ENCODE assay signal across 8 mouse cellular contexts in genomic region chr7:19663940-19664339, GRCm38 (mm10). TPM values are rescaled to one million over a fixed set of nuclear protein-coding genes. Genes with fewer than 3 reads are reported as not detected.
DNase-seq lines count a peak whose midpoint lies in the region; ATAC-seq and TF ChIP-seq lines count a peak whose summit lies in the region.

No protein-coding gene starts in this region.

- no peaks in the 10 kb centered on the region for H3K9me3 ChIP-seq in kidney, embryonic 16.5 days (ENCODE audit: low read length)
- H3K9me3 ChIP-seq in forebrain, postnatal 0 days (ENCODE audit: low read length): no peaks in the 10 kb centered on the region
- no peaks in the 10 kb centered on the region for H3K9me3 ChIP-seq in liver, embryonic 15.5 days (replicated peaks)

- peak overlapping the region; percentile 94 for H3K9ac ChIP-seq in kidney, embryonic 16.5 days (replicated peaks; ENCODE audit: low read length)
- H3K9ac ChIP-seq in forebrain, postnatal 0 days: peak overlapping the region; percentile 99
- peak overlapping the region; percentile 89 for H3K9ac ChIP-seq in liver, embryonic 15.5 days

- no peak for DNase-seq in kidney, postnatal 14 days
- DNase-seq in forebrain, postnatal 0 days: no peak
- peak; percentile 30 for DNase-seq in thymus, postnatal 4 days
- no peak for DNase-seq in adrenal gland, postnatal 25 days
- DNase-seq in gastrocnemius, adult 18-20 months (ENCODE audit: low spot score): no peak

- H3K27me3 ChIP-seq in kidney, embryonic 16.5 days (ENCODE audit: insufficient read depth, low read length): no peaks in the 10 kb centered on the region
- no peaks in the 10 kb centered on the region for H3K27me3 ChIP-seq in forebrain, postnatal 0 days (ENCODE audit: insufficient read depth, low read length)
- no peaks in the 10 kb centered on the region for H3K27me3 ChIP-seq in liver, embryonic 15.5 days

- ATAC-seq in kidney, embryonic 16.5 days (ENCODE audit: low FRiP score, low TSS enrichment): 0 out of 2 replicates have a peak, but pooled peaks have one; percentile 8
- no peak for ATAC-seq in forebrain, postnatal 0 days
- no peak for ATAC-seq in liver, embryonic 15.5 days (ENCODE audit: insufficient read depth)

- H3K36me3 ChIP-seq in kidney, embryonic 16.5 days (ENCODE audit: insufficient read depth, low read length): peaks cover 11% of the 10 kb centered on the region; the same call in 1 of the 2 replicates
- peaks cover 10% of the 10 kb centered on the region; the same call in 1 of the 2 replicates for H3K36me3 ChIP-seq in forebrain, postnatal 0 days (ENCODE audit: insufficient read depth)
- H3K36me3 ChIP-seq in liver, embryonic 15.5 days (replicated peaks): peaks cover 25% of the 10 kb centered on the region

- no peak for TF ChIP-seq CTCF in bone marrow macrophage, adult 2 months (IDR thresholded peaks at IDR 0.05; ENCODE audit: low read depth, low read length)
- no peak for TF ChIP-seq CTCF in forebrain, postnatal 0 days (IDR thresholded peaks at IDR 0.05; ENCODE audit: low read depth)

- 9% methylated on average over 8 of the region's 8 CpGs for WGBS in kidney, embryonic 16.5 days
- 18% methylated on average over 8 of the region's 8 CpGs for WGBS in forebrain, postnatal 0 days
- WGBS in liver, embryonic 15.5 days (ENCODE audit: insufficient replicate concordance): 13% methylated on average over 8 of the region's 8 CpGs

- no peak overlapping the region for H3K27ac ChIP-seq in kidney, embryonic 16.5 days (ENCODE audit: low read length)
- no peak overlapping the region for H3K27ac ChIP-seq in bone marrow macrophage, adult 2 months (ENCODE audit: insufficient read depth, low read depth, low read length)
- H3K27ac ChIP-seq in forebrain, postnatal 0 days (ENCODE audit: low read depth, low read length): no peak overlapping the region; the same call in 1 of the 2 replicates
- peak overlapping the region; percentile 75; the same call in 1 of the 2 replicates for H3K27ac ChIP-seq in liver, embryonic 15.5 days (replicated peaks)

- H3K4me1 ChIP-seq in kidney, embryonic 16.5 days (ENCODE audit: insufficient read depth, low read length): peaks cover 14% of the 10 kb centered on the region
- peaks cover 31% of the 10 kb centered on the region for H3K4me1 ChIP-seq in bone marrow macrophage, adult 2 months (ENCODE audit: control insufficient read depth, insufficient read depth, low read length)
- H3K4me1 ChIP-seq in forebrain, postnatal 0 days (ENCODE audit: insufficient read depth): peaks cover 10% of the 10 kb centered on the region
- H3K4me1 ChIP-seq in liver, embryonic 15.5 days (replicated peaks): peaks cover 36% of the 10 kb centered on the region

- peak overlapping the region; percentile 88 for H3K4me2 ChIP-seq in kidney, embryonic 16.5 days (replicated peaks; ENCODE audit: low read depth, low read length)
- H3K4me2 ChIP-seq in forebrain, postnatal 0 days (ENCODE audit: low read depth): peak overlapping the region; percentile 79
- peak overlapping the region; percentile 83 for H3K4me2 ChIP-seq in liver, embryonic 15.5 days

- H3K4me3 ChIP-seq in kidney, embryonic 16.5 days (ENCODE audit: low read length): peak overlapping the region; percentile 95
- H3K4me3 ChIP-seq in bone marrow macrophage, adult 2 months (ENCODE audit: insufficient read depth, low read length): peak overlapping the region; percentile 96
- peak overlapping the region; percentile 100 for H3K4me3 ChIP-seq in forebrain, postnatal 0 days (ENCODE audit: low read depth, low read length)
- H3K4me3 ChIP-seq in liver, embryonic 15.5 days (replicated peaks): peak overlapping the region; percentile 83

- no peak for TF ChIP-seq POLR2A in bone marrow macrophage, adult 2 months (IDR thresholded peaks at IDR 0.05; ENCODE audit: borderline replicate concordance, low read depth, low read length)

RNA-seq across cellular contexts. Expression of gene Clptm1, which starts 0.9 kb away (rescaled TPM):
- polyA plus RNA-seq in kidney, embryonic 16.5 days (2015; fragmentation: Nextera tagmentation; extraction: Ambion mirVana): 90.9 and 94.6 TPM in 2 replicates
- polyA plus RNA-seq in bone marrow macrophage, adult 2 months (2012; ENCODE audit: insufficient read depth, insufficient read length, missing spikeins): 81.9 and 95.3 TPM in 2 replicates
- total RNA-seq in forebrain, postnatal 0 days (2014; rRNA removed): 93.2 and 109 TPM in 2 replicates
- 111 and 136 TPM in 2 replicates for polyA plus RNA-seq in forebrain, postnatal 0 days (2015; fragmentation: Nextera tagmentation; extraction: Ambion mirVana)
- polyA plus RNA-seq in liver, embryonic 15.5 days (2015; fragmentation: Nextera tagmentation; extraction: Ambion mirVana): 48.3 and 48.8 TPM in 2 replicates
- 148 and 159 TPM in 2 replicates for total RNA-seq in adrenal gland, postnatal 25 days (2021)
- 10 to 100 TPM; 46.8 to 47.3 TPM for total RNA-seq in gastrocnemius, adult 18-20 months (2021)

RNA-seq across cellular contexts. Expression of gene Apoc2, which starts 13.8 kb away (rescaled TPM):
- polyA plus RNA-seq in kidney, embryonic 16.5 days (2015; fragmentation: Nextera tagmentation; extraction: Ambion mirVana): 2.8 and 4.7 TPM in 2 replicates
- polyA plus RNA-seq in bone marrow macrophage, adult 2 months (2012; ENCODE audit: insufficient read depth, insufficient read length, missing spikeins): 56.2 and 70.4 TPM in 2 replicates
- 0.86 TPM in 1 of 2 replicates, not detected in the other for total RNA-seq in forebrain, postnatal 0 days (2014; rRNA removed)
- 0.50 TPM in 1 of 2 replicates, not detected in the other for polyA plus RNA-seq in forebrain, postnatal 0 days (2015; fragmentation: Nextera tagmentation; extraction: Ambion mirVana)
- polyA plus RNA-seq in liver, embryonic 15.5 days (2015; fragmentation: Nextera tagmentation; extraction: Ambion mirVana): 1,160 and 1,332 TPM in 2 replicates
- 3.1 TPM in 1 of 2 replicates, not detected in the other for total RNA-seq in adrenal gland, postnatal 25 days (2021)
- total RNA-seq in gastrocnemius, adult 18-20 months (2021): under 1 TPM in 1 of 2 experiments, not detected in 1; 0.74 TPM

RNA-seq across cellular contexts. Expression of gene Gm44805, which starts 17.3 kb away (rescaled TPM):
- 1.1 TPM in 1 of 2 replicates, not detected in the other for polyA plus RNA-seq in kidney, embryonic 16.5 days (2015; fragmentation: Nextera tagmentation; extraction: Ambion mirVana)
- polyA plus RNA-seq in bone marrow macrophage, adult 2 months (2012; ENCODE audit: insufficient read depth, insufficient read length, missing spikeins): not detected in 2 replicates
- total RNA-seq in forebrain, postnatal 0 days (2014; rRNA removed): not detected in 2 replicates
- not detected in 2 replicates for polyA plus RNA-seq in forebrain, postnatal 0 days (2015; fragmentation: Nextera tagmentation; extraction: Ambion mirVana)
- 22.2 and 29.1 TPM in 2 replicates for polyA plus RNA-seq in liver, embryonic 15.5 days (2015; fragmentation: Nextera tagmentation; extraction: Ambion mirVana)
- 1.0 and 3.9 TPM in 2 replicates for total RNA-seq in adrenal gland, postnatal 25 days (2021)
- not detected for total RNA-seq in gastrocnemius, adult 18-20 months (2021)

RNA-seq across cellular contexts. Expression of gene Apoc4, which starts 17.3 kb away (rescaled TPM):
- 1.6 and 2.2 TPM in 2 replicates for polyA plus RNA-seq in kidney, embryonic 16.5 days (2015; fragmentation: Nextera tagmentation; extraction: Ambion mirVana)
- polyA plus RNA-seq in bone marrow macrophage, adult 2 months (2012; ENCODE audit: insufficient read depth, insufficient read length, missing spikeins): not detected in 2 replicates
- not detected in 2 replicates for total RNA-seq in forebrain, postnatal 0 days (2014; rRNA removed)
- not detected in 2 replicates for polyA plus RNA-seq in forebrain, postnatal 0 days (2015; fragmentation: Nextera tagmentation; extraction: Ambion mirVana)
- polyA plus RNA-seq in liver, embryonic 15.5 days (2015; fragmentation: Nextera tagmentation; extraction: Ambion mirVana): 273 and 372 TPM in 2 replicates
- 86.9 and 90.9 TPM in 2 replicates for total RNA-seq in adrenal gland, postnatal 25 days (2021)
- total RNA-seq in gastrocnemius, adult 18-20 months (2021): under 1 TPM in 1 of 2 experiments, not detected in 1; 0.95 TPM

RNA-seq across cellular contexts. Expression of gene Apoc1, which starts 28.5 kb away (rescaled TPM):
- polyA plus RNA-seq in kidney, embryonic 16.5 days (2015; fragmentation: Nextera tagmentation; extraction: Ambion mirVana): 13.4 and 16.1 TPM in 2 replicates
- not detected in 2 replicates for polyA plus RNA-seq in bone marrow macrophage, adult 2 months (2012; ENCODE audit: insufficient read depth, insufficient read length, missing spikeins)
- total RNA-seq in forebrain, postnatal 0 days (2014; rRNA removed): 2.1 and 5.3 TPM in 2 replicates
- polyA plus RNA-seq in forebrain, postnatal 0 days (2015; fragmentation: Nextera tagmentation; extraction: Ambion mirVana): 3.0 and 5.5 TPM in 2 replicates
- 609 and 611 TPM in 2 replicates for polyA plus RNA-seq in liver, embryonic 15.5 days (2015; fragmentation: Nextera tagmentation; extraction: Ambion mirVana)
- 1,269 and 1,513 TPM in 2 replicates for total RNA-seq in adrenal gland, postnatal 25 days (2021)
- total RNA-seq in gastrocnemius, adult 18-20 months (2021): 1 to 10 TPM in 1 of 2 experiments, under 1 TPM in 1; 0.84 to 4.3 TPM

Comparison
In these comparisons a context has a peak if more than half of its experiments do, and no peak if none do; other contexts are left out.
1. RNA of gene Apoc2, which starts 13.8 kb away (polyA plus RNA-seq): 1,160 to 1,332 TPM in liver, embryonic 15.5 days; 56.2 to 70.4 TPM in bone marrow macrophage, adult 2 months, 2.8 to 4.7 TPM in kidney, embryonic 16.5 days and 0.50 TPM in forebrain, postnatal 0 days; every median in the first group is over 10 times any median in the second.
2. RNA of gene Gm44805, which starts 17.3 kb away (polyA plus RNA-seq): 22.2 to 29.1 TPM in liver, embryonic 15.5 days; 1.1 TPM in kidney, embryonic 16.5 days, not detected in bone marrow macrophage, adult 2 months and not detected in forebrain, postnatal 0 days; every median in the first group is over 10 times any median in the second.
3. Peak in every context shown above with its lines, with median percentiles within 50 percentile points of each other: H3K4me2 ChIP-seq, H3K4me3 ChIP-seq and H3K9ac ChIP-seq.